Mouse (Mus musculus) liver, adult (tissue): Measurements from ENCODE around the gene Diexf.

Experiments used
- GATA4 ChIP-seq: IDR thresholded peaks from 2 replicates; pipeline ENCODE4 v1.6.1; 2014; ENCODE audit warnings: mild to moderate bottlenecking, low read length; ENCODE audit not compliant: insufficient replicate concordance

The Diexf gene

GRCm38 (mm10) chr1:193129786-193130455 lies at the start of gene Diexf:
TSS of gene Diexf (minus strand) at chr1:193130272.
- peak; percentile 61; the same call in 1 of the 2 replicates for TF ChIP-seq GATA4

GRCm38 (mm10) chr1:193174143-193174733 lies 44.2 kb upstream of the Diexf start:
- TF ChIP-seq GATA4 = no peak

- TF ChIP-seq GATA4 = no peak
Observed at GRCm38 (mm10) chr1:193173810-193174129, 43.7 kb upstream of the Diexf start.

DNA sequence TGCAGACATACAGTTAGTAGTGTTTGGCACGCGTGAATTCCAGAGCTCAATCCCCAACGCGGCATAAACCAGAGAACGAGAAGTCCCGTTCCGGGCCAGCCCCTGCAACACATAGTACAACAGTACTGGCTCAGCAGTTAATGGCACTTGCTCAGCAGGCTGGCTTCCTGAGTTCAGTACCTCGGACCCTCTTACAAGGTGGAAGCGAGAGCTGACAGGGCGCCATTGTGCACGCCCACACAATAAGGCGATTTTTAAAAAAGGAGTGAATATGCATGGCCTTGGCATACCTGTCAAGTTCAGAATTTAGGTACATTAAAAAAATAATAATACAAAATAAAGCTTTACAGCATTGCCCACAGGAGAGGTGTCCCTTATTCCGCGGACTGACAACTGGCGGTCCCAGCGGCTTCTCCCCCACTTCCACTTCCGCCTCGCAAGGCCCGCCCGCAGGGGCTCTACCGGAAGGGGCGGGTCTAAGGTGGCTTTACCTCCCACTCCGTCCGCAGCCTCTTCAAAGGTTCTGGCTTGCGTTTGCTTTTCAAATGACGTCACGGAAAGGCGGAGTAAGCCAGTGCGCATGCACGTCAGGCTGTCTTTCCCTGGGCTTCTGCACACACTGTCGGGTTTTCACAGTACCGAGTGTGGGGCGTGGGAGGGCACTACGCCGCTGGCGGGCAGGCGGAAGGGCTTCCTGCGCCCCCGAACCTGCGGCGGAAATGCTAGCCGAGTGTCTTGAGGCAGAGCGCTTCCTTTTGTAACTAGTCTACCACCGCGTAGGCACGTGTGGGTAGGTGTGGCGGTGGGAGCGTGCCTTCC lies 43.1 kb upstream of the Diexf start:
- TF ChIP-seq GATA4 = peak; percentile 29; the same call in 1 of the 2 replicates

- no peak for TF ChIP-seq GATA4
Observed at GRCm38 (mm10) chr1:193169856-193170255, 39.8 kb upstream of the Diexf start.

DNA sequence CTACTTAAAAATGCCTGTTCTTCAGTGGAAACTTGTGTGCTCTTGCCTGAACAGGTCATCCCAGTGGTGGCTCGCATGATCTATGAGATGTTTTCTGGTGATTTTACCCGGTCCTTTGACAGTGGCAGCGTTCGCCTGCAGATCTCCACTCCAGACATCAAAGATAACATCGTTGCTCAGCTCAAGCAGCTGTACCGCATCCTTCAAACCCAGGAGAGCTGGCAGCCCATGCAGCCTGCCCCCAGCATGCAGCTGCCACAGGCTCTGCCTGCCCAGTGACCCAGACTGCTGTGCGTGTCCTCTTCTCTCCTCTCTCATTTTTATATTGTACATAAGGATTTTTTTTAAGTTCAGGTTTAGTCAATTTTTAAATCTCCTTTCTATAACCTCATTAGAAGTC lies 39.2 kb upstream of the Diexf start:
- TF ChIP-seq GATA4 = no peak

GRCm38 (mm10) chr1:193167746-193168145 lies 37.7 kb upstream of the Diexf start, which contains the start of gene A130010J15Rik:
TSS of gene A130010J15Rik (plus strand) at chr1:193168046.
- TF ChIP-seq GATA4 = no peak

DNA sequence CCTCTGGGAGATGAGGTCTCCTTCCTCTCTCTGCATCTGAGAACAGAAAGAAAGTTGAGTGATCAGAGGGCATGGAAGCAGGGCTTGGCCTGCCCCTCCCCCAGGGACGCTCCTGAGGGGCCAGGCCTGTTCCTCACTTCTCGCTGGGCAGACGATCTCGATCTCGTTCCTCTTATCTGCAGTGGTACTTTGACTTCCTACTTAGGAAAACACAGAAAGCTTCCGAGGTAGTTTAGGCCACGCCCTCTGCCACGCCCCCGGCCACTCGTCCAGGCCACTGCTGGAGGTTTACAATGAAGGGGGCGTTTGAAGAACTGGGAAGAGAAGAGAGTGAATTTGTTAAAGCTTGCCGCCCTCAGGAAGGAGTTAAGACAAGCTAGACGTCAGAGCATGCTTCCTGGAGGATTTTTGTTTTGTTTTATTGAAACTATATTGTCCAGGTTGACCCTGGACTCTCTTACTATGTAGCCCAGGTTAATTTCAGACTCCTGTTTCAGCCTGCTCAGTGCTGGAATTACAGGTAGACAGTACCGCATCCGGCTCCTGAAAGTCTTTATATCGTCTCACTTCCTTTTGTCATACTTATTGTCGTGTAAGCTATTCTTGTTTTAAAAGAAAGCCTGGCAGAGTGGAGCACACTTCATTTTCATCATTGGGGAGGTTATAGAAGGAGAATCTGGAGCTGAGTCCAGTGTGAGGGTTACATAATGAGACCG lies 30.4 kb upstream of the Diexf start:
- peak; percentile 14; the same call in 1 of the 2 replicates for TF ChIP-seq GATA4

GRCm38 (mm10) chr1:193159613-193160012 lies 29.5 kb upstream of the Diexf start:
- no peak for TF ChIP-seq GATA4

DNA sequence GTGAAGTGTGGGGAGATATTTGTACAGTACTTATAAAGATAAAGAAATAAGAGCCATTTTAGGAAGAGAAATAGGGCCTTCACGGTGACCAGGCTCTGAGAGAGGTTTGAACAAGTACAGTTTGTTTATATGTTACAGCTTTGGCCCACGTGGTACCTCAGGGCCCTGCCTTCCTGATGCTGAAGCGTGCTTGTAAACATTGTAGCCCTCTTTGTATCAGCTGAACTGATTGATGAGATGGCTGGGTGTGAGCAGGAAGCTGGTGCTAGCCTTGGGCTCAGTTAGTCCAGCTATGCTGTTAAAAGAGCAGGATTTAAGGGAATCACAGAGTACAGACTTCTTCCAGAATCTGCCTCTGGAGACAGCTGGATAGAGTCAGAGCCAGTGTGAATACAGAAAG lies 29.1 kb upstream of the Diexf start:
- TF ChIP-seq GATA4 = no peak

- no peak for TF ChIP-seq GATA4
Observed at GRCm38 (mm10) chr1:193157111-193157492, 27.0 kb upstream of the Diexf start.

GRCm38 (mm10) chr1:193156316-193157110 lies 26.4 kb upstream of the Diexf start:
- peak; percentile 29; the same call in 1 of the 2 replicates for TF ChIP-seq GATA4

DNA sequence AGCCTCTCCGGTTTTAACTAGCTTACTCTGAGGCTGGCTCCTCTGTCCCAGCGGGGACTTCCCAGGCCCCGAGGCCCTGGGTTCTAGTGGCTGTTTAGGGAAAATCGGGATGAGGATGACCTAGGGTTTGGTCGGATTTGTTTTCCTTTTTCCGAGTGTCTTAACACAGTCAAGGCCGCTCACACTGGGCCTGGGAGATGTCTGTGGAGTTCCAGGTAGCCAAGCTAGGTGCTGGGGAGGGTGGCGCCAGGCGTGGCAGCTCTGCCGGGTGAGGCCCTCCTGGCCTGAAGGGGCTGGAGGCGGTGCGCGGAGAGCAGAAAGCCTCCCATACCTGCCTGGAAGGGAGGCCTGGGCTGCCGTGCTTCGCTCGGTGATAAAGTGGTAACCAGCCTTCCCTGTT lies 23.5 kb upstream of the Diexf start:
- TF ChIP-seq GATA4 = no peak

DNA sequence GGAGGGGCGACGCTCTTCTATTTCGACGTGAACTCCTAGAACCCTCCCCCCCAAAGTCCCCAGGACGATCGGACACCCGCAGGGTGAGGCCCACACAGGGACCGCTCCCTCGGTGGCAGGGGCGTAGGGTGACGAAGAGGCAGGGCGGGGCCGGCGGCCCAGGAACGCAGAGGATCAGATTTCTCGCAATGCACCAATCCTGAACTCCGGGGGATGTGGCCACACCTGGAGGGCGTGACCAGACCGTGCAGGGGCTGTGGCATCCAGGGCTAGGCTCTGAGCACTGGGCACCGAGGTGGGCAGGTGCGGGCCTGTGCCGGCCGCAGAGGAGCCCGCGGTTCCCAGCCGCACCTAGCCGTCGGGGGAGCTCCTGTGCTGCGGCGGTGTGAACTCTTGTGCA lies 22.8 kb upstream of the Diexf start, which contains the start of gene Irf6:
TSS of gene Irf6 (plus strand) at position 240 of the 400 bp plus-strand sequence.
- no peak for TF ChIP-seq GATA4

- TF ChIP-seq GATA4 = no peak
Observed at GRCm38 (mm10) chr1:193151134-193151533, 21.1 kb upstream of the Diexf start.

GRCm38 (mm10) chr1:193149231-193149630 lies 19.2 kb upstream of the Diexf start:
- TF ChIP-seq GATA4 = no peak
